Mouse (Mus musculus) lung, postnatal 0 days (tissue): ENCODE results near the gene Tmem136.

Experiments
- CTCF ChIP-seq: IDR thresholded peaks from 2 replicates; pipeline ENCODE4 v1.5.1; 2016; ENCODE audit warnings: antibody characterized with exemption, mild to moderate bottlenecking
- EP300 ChIP-seq: IDR thresholded peaks from 2 replicates; pipeline ENCODE4 v1.6.1; 2016; ENCODE audit warnings: antibody characterized with exemption, mild to moderate bottlenecking, control low read depth

- no peak for TF ChIP-seq CTCF
- TF ChIP-seq EP300: no peak
Observed at GRCm38 (mm10) chr9:43098922-43099321, 17.4 kb downstream of the Tmem136 start.
